Mouse (Mus musculus): Measurements from ENCODE around the gene Rps18. TPM values are rescaled to one million over a fixed set of nuclear protein-coding genes. Genes with fewer than 3 reads are reported as not detected.
"Not testable (repeated sequence)": the region's sequence is repeated elsewhere in the genome, so short reads cannot be mapped to it uniquely, and the experiment has no call there.

Rps18 gene
- polyA plus RNA-seq (2015; fragmentation: Nextera tagmentation; extraction: Ambion mirVana) = 904 and 1,002 TPM in 2 replicates

- Histone ChIP-seq H3K4me2 (ENCODE audit: low read depth, low read length) (peak within 1 kb of the TSS; percentile 88), H3K4me1 (ENCODE audit: control insufficient read depth, low read depth, low read length) (peaks cover 45% of the 10 kb centered on the region), H3K9ac (ENCODE audit: low read depth, low read length) (peak within 1 kb of the TSS; percentile 91), H3K27ac (ENCODE audit: low read length) (peak within 1 kb of the TSS; percentile 96), H3K4me3 (ENCODE audit: low read depth, low read length) (peak within 1 kb of the TSS; percentile 88), H3K27me3 (ENCODE audit: control insufficient read depth, insufficient read depth, low read depth, low read length) (no peaks in the 10 kb centered on the region), H3K9me3 (replicated peaks; ENCODE audit: control insufficient read depth, low read length) (no peaks in the 10 kb centered on the region), H3K36me3 (ENCODE audit: control insufficient read depth, insufficient read depth) (peaks cover 18% of the 10 kb centered on the region)
- under 1% methylated on average over 50 of the region's 50 CpGs for WGBS (ENCODE audit: insufficient replicate concordance)
- ATAC-seq (ENCODE audit: low read depth) = peak; percentile 89
Observed at GRCm38 (mm10) chr17:33955555-33956214, at the start of gene Rps18, which contains the start of gene Vps52. Gene Rps18, minus strand, starts transcription at chr17:33956001. Gene Vps52, plus strand, starts transcription at chr17:33955812.

DNA sequence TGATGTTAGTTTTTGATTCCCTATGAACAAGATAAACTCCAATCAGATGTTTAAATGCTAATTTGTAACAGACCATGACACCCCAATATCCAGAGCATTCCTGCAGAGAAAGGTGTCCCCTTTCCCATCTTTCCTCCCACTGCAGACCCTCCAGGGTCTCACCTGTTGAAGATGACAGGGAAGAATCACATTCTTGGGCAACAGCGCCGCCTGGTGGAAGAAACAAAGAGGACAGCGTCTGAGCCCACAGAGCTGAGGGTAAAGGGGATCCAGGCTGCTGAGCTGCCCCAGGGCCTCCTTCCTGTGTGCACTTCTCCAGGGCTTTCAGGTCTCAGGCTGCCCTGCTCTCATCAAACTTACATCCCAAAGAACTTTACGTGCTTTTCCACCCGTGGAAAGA lies 47.6 kb upstream of the Rps18 start:
- no peak overlapping the region for H3K4me2 ChIP-seq (ENCODE audit: low read depth, low read length)
- ATAC-seq (ENCODE audit: low read depth) = no peak
- whole genome bisulfite sequencing (ENCODE audit: insufficient replicate concordance) = 3% methylated on average over 5 of the region's 5 CpGs

GRCm38 (mm10) chr17:34000796-34001195 lies 45.0 kb upstream of the Rps18 start:
- peak overlapping the region; percentile 71; the same call in 1 of the 2 replicates for H3K4me3 ChIP-seq (ENCODE audit: low read depth, low read length)
- not testable (repeated sequence) for ATAC-seq (ENCODE audit: low read depth); H3K36me3 ChIP-seq (ENCODE audit: control insufficient read depth, insufficient read depth); H3K4me1 ChIP-seq (ENCODE audit: control insufficient read depth, low read depth, low read length); H3K9me3 ChIP-seq (replicated peaks; ENCODE audit: control insufficient read depth, low read length); H3K9ac ChIP-seq (ENCODE audit: low read depth, low read length); H3K27ac ChIP-seq (ENCODE audit: low read length)
- H3K4me2 ChIP-seq (ENCODE audit: low read depth, low read length) = peak overlapping the region; percentile 96; the same call in 1 of the 2 replicates
- peaks cover 11% of the 10 kb centered on the region for H3K27me3 ChIP-seq (ENCODE audit: control insufficient read depth, insufficient read depth, low read depth, low read length)
- 40% methylated on average over 2 of the region's 2 CpGs for WGBS (ENCODE audit: insufficient replicate concordance)

More for the DNA sequence above, 47.6 kb upstream of the Rps18 start:
- H3K27ac ChIP-seq (ENCODE audit: low read length) = no peak overlapping the region
- peaks cover 11% of the 10 kb centered on the region for H3K27me3 ChIP-seq (ENCODE audit: control insufficient read depth, insufficient read depth, low read depth, low read length)
- no peak overlapping the region for H3K9ac ChIP-seq (ENCODE audit: low read depth, low read length)
- peaks cover 4% of the 10 kb centered on the region for H3K4me1 ChIP-seq (ENCODE audit: control insufficient read depth, low read depth, low read length)
- no peaks in the 10 kb centered on the region for H3K9me3 ChIP-seq (replicated peaks; ENCODE audit: control insufficient read depth, low read length)
- H3K4me3 ChIP-seq (ENCODE audit: low read depth, low read length) = no peak overlapping the region
- H3K36me3 ChIP-seq (ENCODE audit: control insufficient read depth, insufficient read depth) = no peaks in the 10 kb centered on the region

DNA sequence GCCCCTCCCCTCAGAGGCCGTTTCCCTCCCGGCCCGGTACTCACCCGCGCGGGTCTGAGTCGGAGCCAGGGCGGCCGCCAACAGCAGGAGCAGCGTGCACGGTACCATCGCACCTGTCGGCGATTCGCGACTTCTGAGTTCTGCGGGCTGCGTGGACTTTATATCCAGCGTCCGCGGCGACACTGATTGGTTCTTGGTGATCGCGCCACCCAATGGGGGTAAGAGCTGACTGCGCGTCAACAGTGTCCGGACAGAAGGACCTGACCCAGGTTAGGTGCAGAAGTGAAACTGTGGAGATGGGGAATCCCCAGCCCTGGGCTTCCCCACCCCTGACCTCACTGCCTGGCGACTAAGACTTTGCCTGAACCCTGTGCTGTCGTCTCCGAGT lies 44.3 kb upstream of the Rps18 start, which contains the start of gene H2-K1:
Gene H2-K1, minus strand, starts transcription at position 198 of the 388 bp plus-strand sequence.
- peak within 1 kb of the TSS; percentile 71 for H3K4me3 ChIP-seq (ENCODE audit: low read depth, low read length)
- peak within 1 kb of the TSS; percentile 69 for H3K9ac ChIP-seq (ENCODE audit: low read depth, low read length)
- peaks cover 11% of the 10 kb centered on the region for H3K27me3 ChIP-seq (ENCODE audit: control insufficient read depth, insufficient read depth, low read depth, low read length)
- ATAC-seq (ENCODE audit: low read depth) = peak; percentile 94
- H3K9me3 ChIP-seq (replicated peaks; ENCODE audit: control insufficient read depth, low read length) = no peaks in the 10 kb centered on the region
- no peaks in the 10 kb centered on the region for H3K36me3 ChIP-seq (ENCODE audit: control insufficient read depth, insufficient read depth)
- under 1% methylated on average over 30 of the region's 30 CpGs for WGBS (ENCODE audit: insufficient replicate concordance)
- H3K4me1 ChIP-seq (ENCODE audit: control insufficient read depth, low read depth, low read length) = peaks cover 4% of the 10 kb centered on the region
- H3K27ac ChIP-seq (ENCODE audit: low read length) = 0 out of 2 replicates have a peak within 1 kb of the TSS, but pooled peaks have one; percentile 14
- H3K4me2 ChIP-seq (ENCODE audit: low read depth, low read length) = peak within 1 kb of the TSS; percentile 96

- peaks cover 11% of the 10 kb centered on the region for H3K27me3 ChIP-seq (ENCODE audit: control insufficient read depth, insufficient read depth, low read depth, low read length)
- 1% methylated on average over 82 of the region's 87 CpGs for whole genome bisulfite sequencing (ENCODE audit: insufficient replicate concordance)
- peaks cover 4% of the 10 kb centered on the region for H3K4me1 ChIP-seq (ENCODE audit: control insufficient read depth, low read depth, low read length)
- no peaks in the 10 kb centered on the region for H3K36me3 ChIP-seq (ENCODE audit: control insufficient read depth, insufficient read depth)
- no peaks in the 10 kb centered on the region for H3K9me3 ChIP-seq (replicated peaks; ENCODE audit: control insufficient read depth, low read length)
- peak overlapping the region; percentile 96 for H3K4me2 ChIP-seq (ENCODE audit: low read depth, low read length)
- peak; percentile 47 for ATAC-seq (ENCODE audit: low read depth)
- peak overlapping the region; percentile 71 for H3K4me3 ChIP-seq (ENCODE audit: low read depth, low read length)
- peak overlapping the region; percentile 69 for H3K9ac ChIP-seq (ENCODE audit: low read depth, low read length)
- H3K27ac ChIP-seq (ENCODE audit: low read length) = 0 out of 2 replicates have a peak overlapping the region, but pooled peaks have one; percentile 14
Observed at GRCm38 (mm10) chr17:33999341-34000149, 43.7 kb upstream of the Rps18 start.

DNA sequence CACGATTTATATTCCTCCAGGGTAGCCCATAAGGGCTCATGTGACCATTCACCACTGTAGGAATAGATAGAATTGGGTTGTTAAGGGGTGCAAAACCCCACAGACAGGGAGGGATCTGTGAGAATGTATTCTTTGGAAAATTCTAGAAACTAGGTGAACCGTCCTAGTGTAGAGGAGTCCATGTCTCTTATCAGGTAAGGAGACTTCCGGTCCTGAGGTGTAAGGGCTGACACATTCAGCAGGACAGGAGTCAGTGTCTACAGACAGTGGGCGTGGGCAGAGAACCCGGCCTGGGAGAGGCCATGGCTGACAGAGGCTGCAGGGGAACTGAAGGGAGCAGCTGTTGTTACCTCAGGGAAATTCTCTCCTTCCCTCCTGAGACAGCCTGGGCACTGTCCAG lies 42.9 kb upstream of the Rps18 start:
- not testable (repeated sequence) for H3K4me1 ChIP-seq (ENCODE audit: control insufficient read depth, low read depth, low read length); H3K4me2 ChIP-seq (ENCODE audit: low read depth, low read length); ATAC-seq (ENCODE audit: low read depth); H3K9me3 ChIP-seq (replicated peaks; ENCODE audit: control insufficient read depth, low read length); H3K9ac ChIP-seq (ENCODE audit: low read depth, low read length); H3K27ac ChIP-seq (ENCODE audit: low read length); H3K4me3 ChIP-seq (ENCODE audit: low read depth, low read length); H3K36me3 ChIP-seq (ENCODE audit: control insufficient read depth, insufficient read depth)
- peaks cover 11% of the 10 kb centered on the region for H3K27me3 ChIP-seq (ENCODE audit: control insufficient read depth, insufficient read depth, low read depth, low read length)
- 27% methylated on average over 5 of the region's 5 CpGs for WGBS (ENCODE audit: insufficient replicate concordance)

DNA sequence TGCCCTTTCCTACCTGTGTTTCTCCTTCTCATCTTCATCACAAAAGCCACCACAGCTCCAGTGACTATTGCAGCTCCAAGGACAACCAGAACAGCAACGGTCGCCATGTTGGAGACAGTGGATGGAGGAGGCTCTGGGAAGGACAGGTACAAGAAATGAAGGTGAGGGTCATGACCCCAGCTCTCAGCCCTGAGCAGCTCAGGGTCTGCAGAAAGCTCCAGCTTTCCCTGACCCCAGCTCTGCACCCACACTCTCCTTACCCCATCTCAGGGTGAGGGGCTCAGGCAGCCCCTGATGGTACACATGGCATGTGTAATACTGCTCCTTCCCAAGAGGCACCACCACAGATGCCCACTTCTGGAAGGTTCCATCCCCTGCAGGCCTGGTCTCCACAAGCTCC lies 41.2 kb upstream of the Rps18 start:
- not testable (repeated sequence) for H3K4me1 ChIP-seq (ENCODE audit: control insufficient read depth, low read depth, low read length); ATAC-seq (ENCODE audit: low read depth); H3K4me2 ChIP-seq (ENCODE audit: low read depth, low read length); H3K27ac ChIP-seq (ENCODE audit: low read length); H3K36me3 ChIP-seq (ENCODE audit: control insufficient read depth, insufficient read depth); H3K4me3 ChIP-seq (ENCODE audit: low read depth, low read length); H3K9ac ChIP-seq (ENCODE audit: low read depth, low read length); H3K9me3 ChIP-seq (replicated peaks; ENCODE audit: control insufficient read depth, low read length)
- 80% methylated on average over 2 of the region's 2 CpGs for WGBS (ENCODE audit: insufficient replicate concordance)
- peaks cover 11% of the 10 kb centered on the region for H3K27me3 ChIP-seq (ENCODE audit: control insufficient read depth, insufficient read depth, low read depth, low read length)

DNA sequence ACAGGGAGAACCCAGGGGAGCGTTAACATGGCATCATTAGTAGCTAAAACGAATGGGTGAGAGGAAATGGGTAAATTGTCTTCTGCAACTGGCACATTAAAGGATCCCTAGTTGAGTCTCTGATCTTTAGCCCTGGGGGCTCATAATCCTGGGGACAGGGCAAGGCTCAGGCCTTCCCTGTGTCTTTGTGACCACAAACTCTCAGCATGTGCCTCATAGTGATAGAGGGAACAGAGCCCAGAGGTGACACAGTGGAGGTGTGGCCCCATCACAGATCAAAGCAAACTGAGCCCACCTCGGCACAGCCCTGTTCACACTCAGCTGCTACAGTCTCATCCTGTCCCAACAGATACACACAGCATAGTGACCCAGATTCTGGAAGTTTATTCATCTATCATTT lies 39.9 kb upstream of the Rps18 start:
- Histone ChIP-seq H3K4me1 (ENCODE audit: control insufficient read depth, low read depth, low read length) (peaks cover 4% of the 10 kb centered on the region; the same call in 1 of the 2 replicates), H3K36me3 (ENCODE audit: control insufficient read depth, insufficient read depth) (no peaks in the 10 kb centered on the region), H3K27ac (ENCODE audit: low read length) (no peak overlapping the region), H3K4me2 (ENCODE audit: low read depth, low read length) (no peak overlapping the region), H3K9ac (ENCODE audit: low read depth, low read length) (no peak overlapping the region), H3K27me3 (ENCODE audit: control insufficient read depth, insufficient read depth, low read depth, low read length) (peaks cover 11% of the 10 kb centered on the region), H3K4me3 (ENCODE audit: low read depth, low read length) (no peak overlapping the region), H3K9me3 (replicated peaks; ENCODE audit: control insufficient read depth, low read length) (no peaks in the 10 kb centered on the region)
- no peak for ATAC-seq (ENCODE audit: low read depth)
- 43% methylated on average over 3 of the region's 3 CpGs for WGBS (ENCODE audit: insufficient replicate concordance)
